Mouse (Mus musculus) layer of hippocampus, adult 9-11 months (tissue): ENCODE measurements around the gene Sox9.

Source experiments
- DNase-seq: peaks from one replicate; pipeline ENCODE4 v3.0.0; 2022

The Sox9 gene

DNA sequence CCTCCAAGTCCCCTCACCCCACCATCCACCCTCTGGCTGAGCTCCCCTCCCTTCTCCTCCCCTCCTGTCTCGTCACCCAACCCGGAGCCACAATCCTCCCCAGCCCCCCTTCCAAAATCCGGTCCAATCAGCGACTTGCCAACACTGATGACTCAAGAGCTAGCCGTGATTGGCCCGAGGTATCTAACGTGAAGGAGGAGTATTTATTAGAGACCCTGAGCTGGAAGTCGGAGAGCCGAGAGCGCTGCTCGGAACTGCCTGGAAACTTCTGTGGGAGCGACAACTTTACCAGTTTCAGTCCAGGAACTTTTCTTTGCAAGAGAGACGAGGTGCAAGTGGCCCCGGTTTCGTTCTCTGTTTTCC lies at the start of gene Sox9:
Gene Sox9, plus strand, starts transcription at position 231 of the 363 bp plus-strand sequence.
- DNase-seq, result peak; percentile 87

DNA sequence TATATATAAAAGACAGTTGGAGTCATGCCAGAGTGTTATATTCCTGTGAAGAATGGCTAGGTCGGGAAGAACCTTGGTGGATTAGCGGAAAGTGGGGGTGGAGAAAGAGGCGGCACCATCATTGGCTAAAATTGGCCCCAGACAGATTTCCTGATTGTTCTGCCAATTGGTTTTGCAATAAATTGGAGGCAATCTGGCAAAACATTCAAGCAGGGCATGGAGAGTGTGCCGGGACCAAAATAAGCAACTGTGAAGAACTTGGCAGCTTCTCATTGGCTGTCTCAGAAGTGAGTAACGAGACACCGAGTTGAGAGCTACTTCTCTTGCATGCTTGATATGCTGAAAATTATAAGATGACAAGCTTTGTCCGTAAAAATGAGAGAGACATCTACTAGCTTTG lies 49.6 kb upstream of the Sox9 start:
- DNase-seq, result peak; percentile 59

DNA sequence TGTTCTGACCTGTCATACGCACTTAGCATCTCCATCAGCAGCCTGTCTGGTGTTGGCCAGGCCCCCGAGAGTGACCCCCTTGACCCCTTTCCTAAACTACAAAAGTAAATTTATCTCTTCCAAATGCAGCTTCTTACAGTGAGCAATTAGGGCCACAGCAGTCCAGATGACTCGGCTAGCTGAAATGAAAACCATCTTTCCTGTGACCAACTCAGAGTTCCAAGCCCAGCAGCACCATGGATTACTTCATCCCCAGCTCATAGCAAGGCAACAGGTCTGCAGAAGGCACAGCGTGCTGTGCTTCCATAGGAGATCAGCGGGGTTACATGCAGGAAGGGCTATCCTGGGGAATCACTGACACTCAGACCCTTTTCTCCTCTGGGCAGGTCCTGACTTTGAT lies 45.0 kb upstream of the Sox9 start:
- no peak for DNase-seq

DNA sequence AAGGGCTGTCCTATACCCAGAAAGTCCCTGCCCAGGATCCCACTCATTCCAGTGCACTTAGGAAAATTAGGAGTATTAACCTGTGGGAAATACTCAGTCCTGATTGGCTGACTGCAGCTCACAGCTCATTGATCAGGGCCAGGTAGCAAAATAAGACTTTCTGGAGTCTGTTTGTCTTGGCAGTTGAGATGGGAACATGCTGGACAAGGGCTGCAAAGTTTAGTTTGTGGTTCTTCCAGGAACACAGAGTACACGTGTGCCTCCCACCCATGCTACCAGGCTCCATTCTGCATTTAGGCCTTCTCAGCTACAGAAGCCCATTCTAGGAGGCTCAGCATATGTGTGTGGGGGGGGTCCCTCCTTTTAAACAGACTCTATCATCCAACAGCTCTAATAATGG lies 42.3 kb upstream of the Sox9 start:
- no peak for DNase-seq

DNA sequence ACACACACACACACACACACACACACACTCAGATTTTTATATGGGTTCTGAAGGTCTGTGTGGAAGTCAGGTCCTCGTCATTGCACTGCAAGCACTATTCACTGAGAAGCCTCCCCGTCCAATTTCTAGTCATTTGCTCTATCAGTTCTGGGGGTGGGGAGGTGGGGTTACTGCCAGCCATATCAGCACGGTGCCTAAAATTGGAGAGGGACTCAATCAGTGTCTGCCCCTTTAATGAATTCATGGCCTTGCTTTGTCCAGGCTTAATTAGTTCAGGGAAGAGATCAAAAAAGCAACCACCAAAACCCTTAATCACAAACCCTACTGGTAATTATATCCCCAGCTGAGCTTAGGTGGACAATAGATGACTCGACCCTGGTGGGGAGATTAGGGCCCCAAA lies 25.5 kb upstream of the Sox9 start:
- DNase-seq, result no peak

DNA sequence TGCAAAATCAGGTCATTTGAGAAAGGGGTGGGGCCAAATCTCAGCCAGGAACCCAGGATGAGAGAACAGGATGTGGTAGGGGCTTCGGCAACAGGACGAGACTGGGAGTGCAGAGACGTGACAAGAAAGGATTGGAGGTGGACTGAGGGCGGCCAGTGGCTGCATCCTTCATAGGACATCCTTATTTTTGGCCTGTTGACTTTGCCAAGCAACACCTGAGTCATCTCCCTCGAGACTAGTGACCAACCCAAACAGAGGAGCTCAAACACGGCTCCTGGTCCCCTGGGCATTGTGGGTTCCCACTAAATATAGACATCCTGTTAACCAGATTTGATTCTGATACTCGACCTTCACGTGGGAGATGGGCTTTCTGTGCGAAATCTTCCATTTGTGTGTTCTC lies 24.0 kb upstream of the Sox9 start:
- no peak for DNase-seq

DNA sequence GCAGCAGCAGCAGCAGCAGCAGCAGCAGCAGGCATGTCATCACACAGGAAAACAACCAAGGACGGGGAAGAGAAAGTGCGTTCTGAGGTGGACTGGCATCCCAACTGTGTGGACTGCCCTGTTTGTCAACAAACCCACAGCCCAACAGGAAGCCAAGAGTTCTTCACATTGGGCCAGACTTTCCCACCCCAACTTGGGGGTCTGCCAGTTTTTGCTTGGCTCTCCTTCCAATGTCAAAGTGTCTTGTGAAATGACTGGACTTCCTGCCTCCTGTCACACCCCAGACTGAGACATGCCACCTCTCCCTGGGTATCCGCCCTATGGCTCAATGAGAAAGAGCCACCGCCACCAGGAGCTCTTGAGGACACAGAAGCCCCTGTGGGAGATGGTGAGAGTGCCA lies 15.1 kb upstream of the Sox9 start:
- no peak for DNase-seq

DNA sequence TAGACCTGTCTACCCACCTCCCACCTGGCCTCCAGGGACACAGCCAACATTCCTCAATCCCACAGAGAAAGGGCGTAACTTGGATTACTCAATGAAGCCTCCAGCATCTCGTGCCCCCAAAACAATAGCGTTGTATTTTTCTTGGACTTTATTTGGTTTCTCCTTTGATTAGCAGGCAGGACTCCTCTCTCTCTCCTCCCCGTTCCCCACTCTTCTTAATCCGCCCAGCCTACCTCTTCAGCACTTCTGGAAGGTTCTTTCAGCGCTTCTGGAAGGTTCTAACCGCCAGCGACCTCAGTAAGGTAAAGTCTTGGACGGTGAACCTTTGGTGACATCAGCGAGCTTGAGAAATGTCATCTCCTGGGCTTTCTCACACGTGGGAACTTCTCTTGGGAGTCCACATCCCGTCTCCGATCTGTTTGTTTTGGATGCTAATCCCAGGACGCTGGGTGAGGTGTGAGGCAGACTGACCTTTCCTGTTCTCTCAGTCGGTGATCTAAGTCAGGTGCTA lies 14.4 kb upstream of the Sox9 start:
- DNase-seq, result no peak

DNA sequence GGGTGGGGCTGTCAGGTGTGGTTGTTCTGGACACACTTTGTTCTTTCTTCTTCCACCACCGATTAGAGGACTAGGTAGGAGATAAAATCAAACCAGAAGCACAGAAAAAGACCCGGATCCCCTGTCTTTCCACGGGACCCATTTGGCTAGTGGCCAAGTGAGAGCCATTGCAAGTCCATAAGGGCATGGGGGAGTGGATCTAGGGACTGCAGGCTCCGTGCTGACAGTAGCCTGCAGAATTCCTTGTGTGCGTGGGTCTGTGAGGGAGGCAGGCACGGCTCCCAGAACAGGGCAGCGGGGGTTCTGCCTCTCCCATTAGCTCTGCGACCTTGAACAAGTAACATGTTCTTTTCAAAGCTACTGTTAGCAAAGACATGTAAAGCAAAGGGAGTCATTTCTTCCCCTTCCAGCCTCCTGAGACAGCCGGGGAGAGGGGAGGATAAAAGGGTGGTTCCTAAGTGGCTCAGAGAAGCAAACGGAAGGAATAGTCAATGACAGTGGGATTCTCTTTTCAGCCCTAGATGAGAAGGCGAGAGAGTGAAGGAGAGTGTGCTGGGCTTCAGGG lies 9.2 kb upstream of the Sox9 start:
- DNase-seq, result no peak

DNA sequence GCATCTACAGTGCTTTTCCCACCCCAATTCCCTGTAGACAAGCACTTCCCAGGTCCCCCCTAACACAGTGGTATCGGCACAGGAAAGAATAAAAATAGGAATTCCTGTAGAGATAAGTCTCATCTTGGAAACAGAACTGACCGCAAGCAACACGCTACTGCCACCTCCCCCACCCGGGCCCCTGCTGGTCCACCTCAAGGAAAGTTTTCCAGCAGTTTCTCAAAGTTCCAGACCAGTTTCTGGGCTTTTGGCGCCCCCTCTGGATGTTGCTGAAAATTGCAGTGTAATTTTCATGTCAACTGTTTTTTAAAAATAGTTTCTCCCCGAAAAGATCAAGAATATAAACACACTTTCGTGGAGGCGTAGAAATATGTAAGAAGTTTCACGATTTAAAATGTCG lies 2.3 kb upstream of the Sox9 start:
- DNase-seq, result peak; percentile 22

DNA sequence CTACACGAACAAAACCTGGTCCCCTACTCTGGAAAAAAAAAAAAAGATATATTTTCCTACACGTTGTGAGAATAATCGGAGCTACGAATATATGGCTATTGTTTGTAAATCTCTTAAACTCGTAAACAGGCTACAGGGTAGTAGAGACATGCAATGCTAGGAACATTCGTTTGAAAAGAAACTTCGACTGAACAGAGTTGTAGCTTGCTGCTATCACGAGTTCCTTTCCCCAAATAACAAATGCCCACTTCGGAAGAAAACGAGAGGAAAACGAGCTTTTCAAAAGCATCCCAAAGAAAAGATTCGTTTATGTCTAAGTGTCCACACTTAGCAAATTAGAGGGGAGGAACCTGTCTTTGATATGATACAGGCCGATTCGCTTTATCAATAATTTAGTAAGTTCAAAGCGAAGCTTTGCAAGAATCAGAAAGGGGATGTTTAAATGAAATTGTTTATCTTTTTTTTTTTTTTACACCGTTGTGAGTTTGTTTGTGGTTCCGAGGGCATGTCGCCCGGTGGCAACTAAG lies 1.6 kb upstream of the Sox9 start:
- DNase-seq, result no peak

DNA sequence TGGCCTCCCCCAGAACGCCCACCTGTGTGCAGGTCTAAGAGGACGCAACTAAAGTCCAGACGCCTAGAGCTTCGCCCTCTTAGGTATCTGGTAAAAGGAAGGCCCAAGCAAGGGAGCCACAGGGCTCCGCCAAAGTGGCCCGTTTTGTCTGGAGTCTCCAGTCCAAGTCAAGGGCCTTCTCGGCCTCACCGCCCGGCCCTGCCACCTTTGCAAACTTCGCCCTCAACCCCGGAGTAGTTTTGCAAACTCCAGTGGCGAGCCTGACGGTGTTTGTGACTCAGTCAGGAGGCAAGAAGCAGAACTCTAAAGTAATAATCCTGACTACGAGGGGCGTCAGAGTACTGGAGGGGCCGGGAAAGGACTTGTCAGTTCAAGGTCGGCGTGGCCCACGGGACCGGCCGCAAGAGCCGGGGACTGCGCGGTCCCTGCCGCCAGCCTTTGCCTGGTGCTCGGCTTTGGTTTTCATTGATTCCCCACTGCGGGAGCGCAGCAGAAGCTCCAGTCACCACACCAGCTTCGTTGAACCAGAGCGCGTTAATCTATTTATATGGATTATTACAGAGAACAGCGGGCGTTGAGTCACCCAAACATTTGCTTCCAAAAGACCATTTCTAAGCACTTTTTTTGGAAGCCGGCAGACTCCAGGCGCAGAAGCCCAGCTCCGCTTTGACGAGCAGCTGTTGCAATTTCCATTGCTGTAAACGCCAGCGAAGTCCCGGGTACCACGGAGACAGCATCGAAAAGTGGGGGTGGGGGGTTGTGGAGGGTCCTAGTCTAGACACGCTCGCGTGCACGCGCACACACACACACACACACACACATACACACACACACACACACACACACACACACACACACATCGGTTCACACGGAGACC lies 751 bp upstream of the Sox9 start:
- DNase-seq, result peak; percentile 85

DNA sequence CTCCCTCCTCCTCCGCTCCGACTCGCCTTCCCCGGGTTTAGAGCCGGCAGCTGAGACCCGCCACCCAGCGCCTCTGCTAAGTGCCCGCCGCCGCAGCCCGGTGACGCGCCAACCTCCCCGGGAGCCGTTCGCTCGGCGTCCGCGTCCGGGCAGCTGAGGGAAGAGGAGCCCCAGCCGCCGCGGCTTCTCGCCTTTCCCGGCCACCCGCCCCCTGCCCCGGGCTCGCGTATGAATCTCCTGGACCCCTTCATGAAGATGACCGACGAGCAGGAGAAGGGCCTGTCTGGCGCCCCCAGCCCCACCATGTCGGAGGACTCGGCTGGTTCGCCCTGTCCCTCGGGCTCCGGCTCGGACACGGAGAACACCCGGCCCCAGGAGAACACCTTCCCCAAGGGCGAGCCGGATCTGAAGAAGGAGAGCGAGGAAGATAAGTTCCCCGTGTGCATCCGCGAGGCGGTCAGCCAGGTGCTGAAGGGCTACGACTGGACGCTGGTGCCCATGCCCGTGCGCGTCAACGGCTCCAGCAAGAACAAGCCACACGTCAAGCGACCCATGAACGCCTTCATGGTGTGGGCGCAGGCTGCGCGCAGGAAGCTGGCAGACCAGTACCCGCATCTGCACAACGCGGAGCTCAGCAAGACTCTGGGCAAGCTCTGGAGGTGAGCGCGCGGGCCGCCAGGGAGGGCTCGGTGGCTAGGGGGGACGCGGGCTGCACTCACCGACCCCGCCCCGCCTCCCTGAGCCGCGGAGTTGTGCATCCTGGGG lies 515 bp downstream of the Sox9 start:
- no peak for DNase-seq

DNA sequence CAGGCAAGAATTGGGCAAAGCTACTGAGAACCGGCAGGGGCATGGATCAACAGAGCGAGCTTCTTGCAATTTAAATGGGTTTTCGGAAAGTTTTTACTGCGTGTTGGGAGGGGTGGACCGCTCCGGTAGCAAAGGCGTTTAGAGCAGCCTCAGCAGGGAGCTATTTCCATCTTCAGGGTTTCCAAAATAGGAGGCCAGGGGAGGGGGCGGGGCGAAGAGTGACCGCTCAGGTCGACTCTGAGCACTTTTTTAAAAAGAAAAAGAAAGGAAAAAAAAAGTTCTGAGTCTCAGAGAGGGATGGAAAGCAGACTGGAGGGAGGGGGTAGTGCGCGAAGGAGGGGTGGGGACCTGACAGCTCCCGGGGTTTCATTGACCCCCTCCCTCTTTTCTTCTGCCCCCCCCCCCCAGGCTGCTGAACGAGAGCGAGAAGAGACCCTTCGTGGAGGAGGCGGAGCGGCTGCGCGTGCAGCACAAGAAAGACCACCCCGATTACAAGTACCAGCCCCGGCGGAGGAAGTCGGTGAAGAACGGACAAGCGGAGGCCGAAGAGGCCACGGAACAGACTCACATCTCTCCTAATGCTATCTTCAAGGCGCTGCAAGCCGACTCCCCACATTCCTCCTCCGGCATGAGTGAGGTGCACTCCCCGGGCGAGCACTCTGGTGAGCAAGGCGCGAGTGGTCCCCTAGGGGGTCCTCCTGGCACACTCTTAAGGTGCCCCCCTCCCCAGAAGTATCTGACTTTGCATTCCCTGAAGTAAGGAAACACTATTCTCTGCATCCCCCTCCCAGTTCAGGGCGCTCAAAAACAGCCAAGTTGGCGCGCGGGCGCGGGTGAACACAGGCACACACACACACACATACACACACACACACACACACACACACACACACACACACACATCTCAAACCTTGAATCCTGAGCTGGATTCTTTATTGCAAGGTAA lies 1.6 kb downstream of the Sox9 start:
- DNase-seq, result no peak

DNA sequence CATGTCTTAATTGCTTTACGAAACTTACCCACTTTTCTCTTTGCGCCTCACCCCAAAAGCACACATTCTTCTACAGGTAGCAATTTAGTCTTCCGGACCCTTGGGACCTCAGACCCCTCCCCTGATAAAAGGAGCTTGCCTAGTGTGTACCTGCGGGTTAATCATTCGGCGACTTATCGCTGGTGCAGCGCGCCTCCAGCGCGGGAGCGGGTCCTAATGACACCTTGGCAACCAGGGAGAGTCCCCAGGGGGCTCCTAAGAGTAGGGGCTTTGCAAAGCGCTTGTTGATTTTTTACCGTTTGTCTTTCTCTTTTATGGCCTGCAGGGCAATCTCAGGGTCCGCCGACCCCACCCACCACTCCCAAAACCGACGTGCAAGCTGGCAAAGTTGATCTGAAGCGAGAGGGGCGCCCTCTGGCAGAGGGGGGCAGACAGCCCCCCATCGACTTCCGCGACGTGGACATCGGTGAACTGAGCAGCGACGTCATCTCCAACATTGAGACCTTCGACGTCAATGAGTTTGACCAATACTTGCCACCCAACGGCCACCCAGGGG lies 2.4 kb downstream of the Sox9 start:
- no peak for DNase-seq

DNA sequence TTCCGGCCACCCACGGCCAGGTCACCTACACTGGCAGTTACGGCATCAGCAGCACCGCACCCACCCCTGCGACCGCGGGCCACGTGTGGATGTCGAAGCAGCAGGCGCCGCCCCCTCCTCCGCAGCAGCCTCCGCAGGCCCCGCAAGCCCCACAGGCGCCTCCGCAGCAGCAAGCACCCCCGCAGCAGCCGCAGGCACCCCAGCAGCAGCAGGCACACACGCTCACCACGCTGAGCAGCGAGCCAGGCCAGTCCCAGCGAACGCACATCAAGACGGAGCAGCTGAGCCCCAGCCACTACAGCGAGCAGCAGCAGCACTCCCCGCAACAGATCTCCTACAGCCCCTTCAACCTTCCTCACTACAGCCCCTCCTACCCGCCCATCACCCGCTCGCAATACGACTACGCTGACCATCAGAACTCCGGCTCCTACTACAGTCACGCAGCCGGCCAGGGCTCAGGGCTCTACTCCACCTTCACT lies 2.9 kb downstream of the Sox9 start:
- DNase-seq, result peak; percentile 21

DNA sequence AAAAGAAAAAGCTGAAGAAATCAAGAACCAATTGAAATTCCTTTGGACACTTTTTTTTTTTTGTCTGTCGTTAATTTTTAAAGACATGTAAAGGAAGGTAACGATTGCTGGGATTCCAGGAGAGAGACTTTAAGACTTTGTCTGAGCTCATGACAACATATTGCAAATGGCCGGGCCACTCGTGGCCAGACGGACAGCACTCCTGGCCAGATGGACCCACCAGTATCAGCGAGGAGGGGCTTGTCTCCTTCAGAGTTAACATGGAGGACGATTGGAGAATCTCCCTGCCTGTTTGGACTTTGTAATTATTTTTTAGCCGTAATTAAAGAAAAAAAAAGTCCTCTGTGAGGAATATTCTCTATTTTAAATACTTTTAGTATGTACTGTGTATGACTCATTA lies 3.6 kb downstream of the Sox9 start:
- DNase-seq, result no peak

DNA sequence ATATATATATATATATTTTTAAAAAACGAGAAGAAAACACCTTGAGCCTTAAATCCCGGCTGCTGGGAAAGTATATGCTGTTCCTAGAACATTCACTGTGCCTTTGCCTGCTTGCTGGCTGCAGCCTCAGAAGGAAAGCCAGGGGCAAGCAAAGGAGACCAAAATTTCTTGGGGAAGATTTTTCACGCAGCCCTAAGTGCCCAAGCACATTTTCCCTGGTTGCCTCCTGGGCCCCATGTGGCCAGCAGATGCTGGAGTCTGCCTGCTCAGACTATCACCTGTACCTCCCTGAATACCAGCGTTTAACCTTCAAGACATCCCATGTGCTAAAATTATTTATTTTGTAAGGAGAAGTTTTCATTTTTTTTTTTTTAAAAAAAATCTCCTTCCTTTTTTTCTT lies 4.4 kb downstream of the Sox9 start:
- no peak for DNase-seq

DNA sequence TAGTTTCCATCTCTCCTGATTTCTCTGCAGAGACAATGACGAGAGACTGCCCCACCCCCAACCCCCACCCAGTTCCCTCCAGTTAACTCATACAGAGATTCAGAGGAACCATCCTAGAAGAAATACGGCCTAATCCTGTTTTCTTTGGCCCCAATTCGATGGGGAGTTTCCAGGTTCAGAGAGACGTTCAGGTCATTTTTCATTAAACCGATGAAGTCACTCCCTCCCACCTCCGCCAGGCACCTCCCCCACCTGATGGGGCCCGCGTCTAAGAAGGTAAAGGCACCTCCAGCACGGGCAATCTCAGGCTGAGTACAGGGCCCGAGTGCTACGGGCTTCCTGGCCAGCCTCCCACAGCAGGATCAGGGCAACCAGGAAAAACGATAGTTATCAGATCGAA lies 6.3 kb downstream of the Sox9 start:
- DNase-seq, result no peak

DNA sequence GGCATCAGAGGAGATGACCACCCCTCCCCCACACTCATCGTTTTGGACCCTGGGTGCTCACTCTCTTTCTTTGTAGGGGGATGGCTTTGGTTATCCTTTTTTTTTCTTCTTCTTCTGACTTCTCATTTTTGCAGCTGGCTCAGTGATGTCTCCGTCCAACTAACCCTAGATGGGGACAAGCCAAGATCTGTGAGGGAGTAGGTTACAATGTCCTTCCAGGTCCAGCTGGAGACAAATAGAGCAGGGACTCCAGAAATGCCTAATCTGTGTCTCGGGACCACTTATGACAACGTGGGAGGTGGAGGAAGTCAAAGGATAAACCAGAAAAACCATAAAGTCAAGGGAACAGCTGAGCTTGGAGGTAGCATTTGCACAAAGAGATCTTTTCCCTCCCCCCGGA lies 14.4 kb downstream of the Sox9 start:
- DNase-seq, result no peak

DNA sequence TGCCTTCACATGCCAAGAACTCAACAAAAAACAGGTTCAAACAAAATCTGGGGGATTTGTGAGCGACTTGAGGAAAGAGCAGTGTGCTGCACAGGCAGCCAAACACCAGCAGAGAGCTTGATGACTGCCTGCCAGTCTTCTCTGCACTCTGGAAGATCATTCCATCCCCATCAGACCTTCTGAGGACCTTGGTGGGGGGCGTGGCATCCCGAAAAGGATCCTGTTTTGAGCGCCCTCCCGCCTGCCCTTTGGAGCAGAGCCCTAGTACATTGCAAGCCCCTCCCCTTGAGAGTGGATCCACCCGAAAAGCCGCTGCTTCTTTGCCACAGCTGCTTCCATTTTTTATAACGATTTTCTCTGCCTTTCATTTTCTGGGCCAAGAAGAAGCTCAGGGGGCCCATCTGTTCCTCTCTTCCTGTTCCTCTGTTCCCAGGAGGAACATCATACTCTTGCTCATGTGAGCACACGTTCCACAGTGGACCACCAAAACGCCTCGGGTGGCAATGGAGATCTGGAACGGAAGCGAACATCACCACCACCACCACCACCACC lies 16.9 kb downstream of the Sox9 start:
- no peak for DNase-seq
